Mouse (Mus musculus) left cerebral cortex, adult 2 months (tissue): ENCODE measurements around the gene Ttf2. TPM values are rescaled to one million over a fixed set of nuclear protein-coding genes. Genes with fewer than 3 reads are reported as not detected.

Source experiments
- DNase-seq, 2 experiments: peaks; one replicate each; pipeline ENCODE4 v3.0.0; 2021 to 2022; ENCODE audit warnings: low spot score in 2 of 2, mixed read lengths in 1 of 2; ENCODE audit errors: extremely low spot score in 1 of 2
- H3K27ac ChIP-seq: fragments of 200-600 bp; 2 replicates; pipeline ENCODE4 v1.8.1; 2022
- H3K4me3 ChIP-seq: fragments of 200-600 bp; 2 replicates; pipeline ENCODE4 v1.8.1; 2022
- CTCF ChIP-seq: fragments of 200-600 bp; IDR thresholded peaks from 2 replicates; pipeline ENCODE4 v1.8.1; 2022; ENCODE audit warnings: antibody characterized with exemption, mild to moderate bottlenecking, moderate library complexity
- intact Hi-C: fragments of 180-260 bp; cut with DNase I; formaldehyde crosslinking; loops from one replicate; pipeline ENCODE4 v1.15.1; 2025
- total RNA-seq, 2 experiments: library from RNA; stranded (reverse); gene quantifications; 2 replicates each; pipeline ENCODE4 v1.2.3; 2021

The Ttf2 gene
- total RNA-seq, 2 experiments from 2014 or later, result 1.0 to 1.3 TPM

DNA sequence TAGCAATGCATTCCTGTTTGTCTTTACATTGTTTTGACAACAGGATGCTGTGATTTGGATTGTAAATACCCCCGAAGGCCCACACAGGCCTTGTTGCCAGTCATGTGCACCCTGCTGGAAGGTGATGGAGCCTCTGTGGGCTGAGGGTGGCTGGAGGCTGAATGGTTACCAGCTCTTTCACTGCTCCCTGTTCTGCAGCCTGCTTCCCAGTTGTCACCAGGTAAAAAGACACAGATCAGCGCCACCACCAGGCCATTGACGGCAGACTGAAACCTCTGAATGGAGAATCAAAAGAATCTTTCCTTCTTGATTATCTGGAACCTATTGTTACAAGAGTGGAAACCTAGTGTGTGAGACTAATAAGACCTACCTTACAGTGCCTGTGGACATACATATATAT, 62.5 kb downstream of the Ttf2 start:
- Histone ChIP-seq H3K27ac (no peak overlapping the region), H3K4me3 (no peak overlapping the region)
- peak; percentile 40 for TF ChIP-seq CTCF
- intact Hi-C loops, result loop anchor here (2.0 kb wide), 1 partner anchor 138 kb away; no protein-coding TSS in a partner anchor
- DNase-seq, result no peak

DNA sequence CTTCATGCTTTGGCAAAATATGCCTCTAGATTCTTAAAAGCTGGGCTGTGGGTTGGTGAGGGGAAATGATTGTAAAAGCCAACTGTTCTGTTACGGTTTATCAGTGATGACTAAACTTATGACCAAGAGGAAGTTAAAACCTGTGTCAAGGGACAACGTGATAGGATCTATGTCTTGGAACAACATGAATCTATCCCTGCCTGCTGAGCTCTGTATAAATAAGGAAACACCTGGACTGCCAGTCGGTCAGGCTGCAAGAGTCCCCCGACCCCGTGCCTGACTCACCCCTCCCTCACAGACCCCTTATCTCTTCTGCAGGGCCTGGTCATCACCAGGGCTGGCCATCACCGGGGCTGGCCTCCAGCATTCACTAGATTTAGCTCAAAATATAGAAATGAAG, 63.3 kb downstream of the Ttf2 start:
- intact Hi-C loops, result loop anchor here (2.0 kb wide), 1 partner anchor 137 kb away; no protein-coding TSS in a partner anchor
- H3K27ac ChIP-seq, result no peak overlapping the region
- TF ChIP-seq CTCF, result no peak
- no peak overlapping the region for H3K4me3 ChIP-seq
- no peak for DNase-seq

DNA sequence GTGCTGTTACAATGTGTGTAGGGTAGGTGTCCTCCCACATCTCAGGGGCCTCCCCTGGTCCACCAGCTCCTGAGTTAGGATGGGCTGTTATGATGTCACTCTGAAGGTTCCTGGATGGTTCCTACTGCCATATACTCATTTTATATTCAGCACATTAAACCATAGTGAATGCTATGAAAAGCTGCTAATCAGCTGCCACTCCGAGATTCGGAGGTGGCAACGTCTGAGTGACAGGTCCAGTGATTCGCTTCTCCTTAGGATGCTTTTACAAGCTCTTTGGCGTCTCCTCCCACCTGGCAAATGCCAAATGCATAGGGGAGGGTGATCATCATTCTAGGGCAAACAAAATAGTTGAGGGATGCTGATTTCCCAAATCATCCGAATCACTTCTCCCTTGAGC, 74.0 kb downstream of the Ttf2 start:
- H3K4me3 ChIP-seq, result no peak overlapping the region
- intact Hi-C loops, result no loop called here
- no peak overlapping the region for H3K27ac ChIP-seq
- DNase-seq, result no peak
- no peak for TF ChIP-seq CTCF

DNA sequence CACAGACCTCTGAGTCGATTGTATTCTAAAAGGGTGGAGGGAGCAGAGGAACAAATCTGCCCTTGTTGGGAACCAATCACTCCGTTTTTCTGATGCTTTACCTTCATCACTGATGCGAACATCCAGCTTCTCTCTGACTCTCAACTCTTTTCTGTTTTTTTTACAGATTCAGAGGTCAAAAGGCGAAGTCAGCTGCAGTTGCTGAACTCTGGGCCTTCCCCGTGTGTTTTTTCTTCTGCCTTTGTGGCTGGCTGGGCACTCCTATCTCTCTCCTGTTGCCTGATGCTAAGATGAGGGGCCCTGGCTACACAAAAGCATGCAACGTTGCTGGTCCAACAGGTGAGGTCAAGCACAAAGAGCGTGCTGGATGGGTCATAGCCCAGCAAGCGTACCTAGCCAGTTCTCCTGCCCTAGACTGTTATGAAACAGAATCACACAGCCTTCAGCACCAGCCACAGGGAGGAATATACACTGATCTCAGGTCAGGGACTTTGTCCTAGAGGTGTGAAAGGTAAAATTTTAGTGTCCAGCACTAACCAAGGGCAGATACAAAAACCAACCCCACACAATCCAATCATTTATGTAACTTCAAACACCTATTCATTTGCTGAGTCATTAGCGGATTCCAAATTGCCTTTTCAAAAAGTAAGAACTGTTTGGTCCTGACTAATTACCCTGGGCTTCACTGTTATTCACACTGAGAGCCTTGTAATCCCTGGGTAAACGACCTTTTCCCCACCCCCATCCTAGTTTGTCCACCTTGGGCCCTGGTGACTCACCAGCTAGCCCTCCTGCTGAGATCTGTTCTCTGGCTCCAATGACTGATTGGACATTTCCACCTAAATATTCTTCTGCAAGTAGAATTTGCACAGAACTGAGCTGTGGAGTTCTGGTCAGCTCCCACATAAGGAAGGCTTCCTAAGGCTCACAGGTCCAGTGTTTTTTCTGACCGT, 76.8 kb downstream of the Ttf2 start:
- no peak overlapping the region for H3K4me3 ChIP-seq
- H3K27ac ChIP-seq, result no peak overlapping the region
- TF ChIP-seq CTCF, result no peak
- intact Hi-C loops, result no loop called here
- DNase-seq, result no peak

DNA sequence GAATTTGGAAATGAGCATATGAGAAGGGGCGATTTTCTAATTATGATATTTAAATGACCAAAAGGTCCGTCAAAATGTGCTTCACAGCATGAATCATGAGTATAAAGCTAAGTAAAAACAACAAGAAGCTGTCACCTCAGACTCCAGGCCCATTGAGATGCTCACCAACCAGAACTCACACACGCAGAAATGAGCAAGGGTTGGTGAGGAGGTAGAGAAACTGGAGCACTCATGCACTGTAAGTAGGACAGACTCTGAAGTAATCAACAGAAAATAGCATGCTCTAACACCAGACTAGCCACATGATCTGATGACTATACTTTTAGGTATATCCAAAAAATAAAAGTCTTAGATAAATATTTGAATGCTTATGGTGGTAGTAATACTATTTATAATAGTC, 79.1 kb downstream of the Ttf2 start:
- Histone ChIP-seq H3K27ac (peak overlapping the region; percentile 48; the same call in 1 of the 2 replicates), H3K4me3 (no peak overlapping the region)
- no peak for TF ChIP-seq CTCF
- intact Hi-C loops, result no loop called here
- no peak for DNase-seq

DNA sequence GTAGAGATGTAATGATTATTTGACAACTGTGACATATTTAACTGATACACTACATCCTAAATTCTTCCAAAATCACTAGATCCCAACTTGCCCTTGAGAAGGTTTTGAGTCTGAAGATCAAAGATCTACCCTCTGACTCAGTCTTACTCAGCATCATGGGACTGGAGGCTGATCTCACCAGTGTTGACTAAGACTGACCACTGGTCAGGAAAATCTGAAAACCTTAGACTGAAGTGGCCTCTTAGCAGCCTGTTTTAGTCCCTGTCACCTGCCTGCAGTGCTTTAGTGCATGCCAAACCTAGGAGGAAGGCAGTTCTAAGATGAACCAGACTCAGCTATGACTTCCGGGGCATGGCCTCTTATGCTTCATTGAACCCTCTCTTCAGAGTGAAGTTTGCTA, 80.2 kb downstream of the Ttf2 start:
- intact Hi-C loops, result no loop called here
- Histone ChIP-seq H3K27ac (no peak overlapping the region), H3K4me3 (no peak overlapping the region)
- no peak for TF ChIP-seq CTCF
- DNase-seq, result no peak

Other genes starting within 250 kb of the Ttf2 start
- under 1 TPM; 0.29 to 0.33 TPM for gene Vtcn1, start 144.2 kb downstream of the Ttf2 start, total RNA-seq
- gene Trim45, start 47.5 kb downstream of the Ttf2 start, total RNA-seq, result 10 to 100 TPM; 11.7 to 11.9 TPM
- gene Cd101, start 59.9 kb upstream of the Ttf2 start, total RNA-seq, result under 1 TPM; 0.59 to 0.72 TPM
- gene Ptgfrn, start 140.6 kb upstream of the Ttf2 start, total RNA-seq, result 10 to 100 TPM; 39.7 to 40.7 TPM